Mouse (Mus musculus): Measurements from ENCODE around the gene Car9.

DNA sequence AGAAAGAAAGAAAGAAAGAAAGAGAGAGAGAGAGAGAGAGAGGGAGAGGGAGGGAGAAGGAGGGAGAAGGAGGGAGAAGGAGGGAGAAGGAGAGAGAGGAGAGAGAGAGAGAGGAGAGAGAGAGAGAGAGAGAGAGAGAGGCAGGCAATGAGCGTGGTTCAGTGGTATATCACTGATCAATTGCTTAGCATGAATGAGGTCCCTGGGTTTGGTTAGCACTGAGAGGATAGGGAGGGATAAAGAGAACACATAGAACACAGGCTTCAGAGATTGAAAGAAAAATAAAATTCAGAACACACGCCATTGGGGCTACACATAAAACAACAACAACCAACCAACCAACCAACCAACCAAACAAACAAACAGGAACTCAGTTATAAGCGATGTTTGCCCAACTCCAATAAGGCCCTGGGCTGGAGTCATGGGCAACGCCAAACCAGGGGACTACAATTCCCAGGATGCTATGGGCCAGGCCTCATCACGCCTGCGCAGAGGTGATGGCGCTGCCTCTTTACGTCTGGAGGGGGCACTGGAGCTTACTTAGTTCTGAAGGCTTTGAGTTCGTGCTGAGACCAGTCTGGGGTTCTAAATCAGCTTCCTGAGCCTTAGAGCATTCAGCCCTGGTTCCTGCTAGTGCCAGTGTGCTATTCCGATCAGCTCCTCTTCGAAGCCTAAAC is 28.8 kb upstream of the Car9 start:
- TF ChIP-seq POLR2A (IDR thresholded peaks at IDR 0.05; ENCODE audit: control insufficient read depth, extremely low read depth, insufficient read depth, low read length, poor library complexity) (0 out of 2 replicates have a peak, but pooled peaks have one; percentile 20), CTCF (IDR thresholded peaks at IDR 0.05; ENCODE audit: borderline replicate concordance, control insufficient read depth, extremely low read depth, insufficient read depth, low read length, poor library complexity) (peak; percentile 47; the same call in 1 of the 2 replicates)

Data from thymus, adult 2 months (tissue).